Mouse (Mus musculus): Measurements from ENCODE around the gene Hspbap1.

- TF ChIP-seq POLR2A (IDR thresholded peaks at IDR 0.05; ENCODE audit: insufficient read depth, low read depth, low read length) (no peak), CTCF (IDR thresholded peaks at IDR 0.05; ENCODE audit: insufficient read depth, low read depth, low read length) (no peak)
Measured at GRCm38 (mm10) chr16:35870581-35871047, 100.4 kb downstream of the Hspbap1 start.

All from olfactory bulb, adult 2 months (tissue).